Mouse (Mus musculus): ENCODE measurements around the gene Lamp1. TPM values are rescaled to one million over a fixed set of nuclear protein-coding genes. Genes with fewer than 3 reads are reported as not detected.

Lamp1 gene
- polyA plus RNA-seq, 1 experiment from 2014 or later = 324 TPM

DNA sequence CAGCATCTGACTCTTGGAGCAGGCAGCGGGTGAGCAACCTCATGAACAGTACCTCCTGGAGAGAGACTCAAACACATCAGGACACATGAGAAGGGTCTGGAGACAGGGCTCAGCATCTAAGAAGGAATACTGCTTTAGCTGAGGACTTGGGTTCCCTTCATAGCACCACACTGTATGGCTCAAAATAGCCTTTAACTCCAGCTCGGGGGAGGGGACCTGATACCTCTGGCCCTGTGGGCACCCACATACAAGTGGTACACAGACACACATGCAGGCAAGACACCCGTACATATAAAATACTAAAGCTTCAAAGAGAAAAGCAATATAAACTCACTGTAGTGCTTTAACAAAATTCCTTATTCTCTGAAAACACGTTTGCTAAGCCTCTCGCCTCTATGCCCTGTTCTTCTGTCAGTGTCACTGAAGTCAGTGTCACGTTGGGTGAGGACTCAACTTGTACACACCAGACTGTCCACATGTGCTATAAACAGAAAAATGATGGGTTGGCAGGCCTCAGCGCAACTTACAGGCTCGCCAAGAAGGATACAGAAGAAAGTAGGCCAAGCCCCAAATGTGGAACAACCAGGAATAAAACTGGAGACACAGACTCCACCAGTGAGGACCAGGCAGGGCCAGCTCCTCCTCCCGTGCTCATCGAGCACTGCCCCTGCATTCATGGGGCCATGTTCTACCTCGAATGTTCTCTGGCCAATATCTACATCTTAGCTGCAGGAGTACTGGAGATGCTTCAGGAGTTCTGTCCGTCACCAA is 2.4 kb upstream of the Lamp1 start:
- WGBS = 70% methylated on average over 12 of the region's 12 CpGs
- ATAC-seq (ENCODE audit: low read depth) = no peak

DNA sequence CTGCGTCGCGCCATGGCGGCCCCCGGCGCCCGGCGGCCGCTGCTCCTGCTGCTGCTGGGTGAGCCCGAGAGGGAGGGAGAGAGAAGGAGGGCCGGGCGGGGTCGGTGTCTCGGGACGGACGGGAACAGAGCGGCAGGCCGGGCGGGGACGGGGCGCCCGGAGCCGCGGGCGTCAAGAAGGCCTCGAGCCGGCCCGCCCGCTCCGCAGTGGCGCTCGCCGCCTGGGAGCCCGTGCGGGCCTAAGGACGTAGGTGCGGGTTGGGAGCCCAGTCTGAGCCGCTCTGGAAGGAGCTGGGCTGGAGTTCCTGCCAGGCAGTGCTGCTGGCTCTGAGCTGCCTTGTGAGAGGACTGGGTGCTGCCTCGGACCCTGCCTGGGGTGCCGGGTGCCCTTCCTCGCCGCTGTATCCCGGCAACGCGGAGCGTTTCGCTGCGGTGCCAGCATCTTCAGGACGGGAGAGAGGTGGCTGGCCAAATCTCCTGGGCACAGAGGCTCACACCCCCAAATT is 468 bp downstream of the Lamp1 start:
- peak; percentile 65 for ATAC-seq (ENCODE audit: low read depth)

More for the DNA sequence above, 2.4 kb upstream of the Lamp1 start:
- Histone ChIP-seq H3K4me1 (replicated peaks; ENCODE audit: control insufficient read depth, insufficient read depth, low read length) (peaks cover 7% of the 10 kb centered on the region), H3K4me2 (ENCODE audit: low read depth, low read length) (no peak overlapping the region), H3K4me3 (ENCODE audit: low read length) (no peak overlapping the region), H3K9ac (ENCODE audit: low read length) (no peak overlapping the region), H3K36me3 (ENCODE audit: control insufficient read depth, insufficient read depth, low read length) (no peaks in the 10 kb centered on the region), H3K27ac (ENCODE audit: low read length) (no peak overlapping the region), H3K27me3 (ENCODE audit: control insufficient read depth, insufficient read depth, low read depth, low read length) (no peaks in the 10 kb centered on the region), H3K9me3 (ENCODE audit: control insufficient read depth, low read length) (no peaks in the 10 kb centered on the region)

DNA sequence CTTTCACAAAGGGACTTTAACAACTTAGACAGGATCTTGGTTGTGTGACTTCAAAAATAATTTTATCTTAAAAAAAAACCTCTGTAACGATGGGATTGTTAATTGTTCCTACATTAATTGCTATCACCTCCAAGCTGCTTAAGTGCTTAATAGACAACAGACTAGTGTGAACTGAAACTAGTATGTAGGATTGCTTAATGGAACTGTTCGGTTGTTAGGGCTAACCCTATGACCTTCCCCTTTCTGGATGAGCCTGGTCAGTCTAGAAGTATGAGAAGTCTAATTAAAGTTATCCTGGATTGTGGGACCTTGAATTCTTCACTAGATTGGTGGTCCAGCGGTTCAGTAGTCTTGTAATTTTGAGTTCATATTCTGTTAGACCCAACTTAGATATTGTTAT is 1.7 kb downstream of the Lamp1 start:
- H3K36me3 ChIP-seq (ENCODE audit: control insufficient read depth, insufficient read depth, low read length) = no peaks in the 10 kb centered on the region
- no peak overlapping the region for H3K4me3 ChIP-seq (ENCODE audit: low read length)
- no peaks in the 10 kb centered on the region for H3K27me3 ChIP-seq (ENCODE audit: control insufficient read depth, insufficient read depth, low read depth, low read length)
- H3K9me3 ChIP-seq (ENCODE audit: control insufficient read depth, low read length) = no peaks in the 10 kb centered on the region
- H3K4me1 ChIP-seq (replicated peaks; ENCODE audit: control insufficient read depth, insufficient read depth, low read length) = peaks cover 10% of the 10 kb centered on the region
- WGBS = 80% methylated on average over 3 of the region's 3 CpGs
- H3K4me2 ChIP-seq (ENCODE audit: low read depth, low read length) = no peak overlapping the region; the same call in 1 of the 2 replicates
- no peak overlapping the region for H3K27ac ChIP-seq (ENCODE audit: low read length)
- no peak for ATAC-seq (ENCODE audit: low read depth)
- H3K9ac ChIP-seq (ENCODE audit: low read length) = peak overlapping the region; percentile 90

More for the DNA sequence above, 468 bp downstream of the Lamp1 start:
- peaks cover 10% of the 10 kb centered on the region for H3K4me1 ChIP-seq (replicated peaks; ENCODE audit: control insufficient read depth, insufficient read depth, low read length)
- H3K4me2 ChIP-seq (ENCODE audit: low read depth, low read length) = peak overlapping the region; percentile 82
- H3K27me3 ChIP-seq (ENCODE audit: control insufficient read depth, insufficient read depth, low read depth, low read length) = no peaks in the 10 kb centered on the region
- H3K9ac ChIP-seq (ENCODE audit: low read length) = peak overlapping the region; percentile 90
- peak overlapping the region; percentile 73 for H3K4me3 ChIP-seq (ENCODE audit: low read length)
- H3K36me3 ChIP-seq (ENCODE audit: control insufficient read depth, insufficient read depth, low read length) = no peaks in the 10 kb centered on the region
- WGBS = 2% methylated on average over 34 of the region's 49 CpGs
- H3K27ac ChIP-seq (ENCODE audit: low read length) = no peak overlapping the region; the same call in 1 of the 2 replicates
- H3K9me3 ChIP-seq (ENCODE audit: control insufficient read depth, low read length) = no peaks in the 10 kb centered on the region

DNA sequence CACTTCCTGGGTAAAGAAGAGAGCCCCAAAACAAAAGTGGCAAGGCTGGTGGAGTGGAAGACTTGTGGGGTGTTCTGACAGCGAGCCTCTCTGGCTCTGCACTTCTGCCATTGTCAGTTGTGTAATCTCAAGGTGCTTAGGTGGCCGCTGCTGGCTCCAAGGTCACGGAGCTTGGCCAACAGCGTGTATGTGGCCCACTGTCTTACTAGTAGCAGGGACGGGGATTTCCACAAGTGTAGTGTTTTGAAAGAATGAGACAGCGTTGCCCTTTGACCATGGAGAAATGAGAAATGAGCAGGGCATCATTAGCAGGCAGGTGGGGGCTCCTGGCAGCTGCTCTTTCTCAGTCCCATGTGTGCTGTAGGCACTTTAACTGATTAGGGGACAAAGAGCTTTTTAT is 3.1 kb downstream of the Lamp1 start:
- Histone ChIP-seq H3K27ac (ENCODE audit: low read length) (no peak overlapping the region), H3K27me3 (ENCODE audit: control insufficient read depth, insufficient read depth, low read depth, low read length) (no peaks in the 10 kb centered on the region), H3K36me3 (ENCODE audit: control insufficient read depth, insufficient read depth, low read length) (no peaks in the 10 kb centered on the region; the same call in 1 of the 2 replicates), H3K9me3 (ENCODE audit: control insufficient read depth, low read length) (no peaks in the 10 kb centered on the region), H3K4me2 (ENCODE audit: low read depth, low read length) (no peak overlapping the region), H3K4me3 (ENCODE audit: low read length) (no peak overlapping the region), H3K9ac (ENCODE audit: low read length) (no peak overlapping the region), H3K4me1 (replicated peaks; ENCODE audit: control insufficient read depth, insufficient read depth, low read length) (peaks cover 10% of the 10 kb centered on the region)
- no peak for ATAC-seq (ENCODE audit: low read depth)
- 74% methylated on average over 6 of the region's 6 CpGs for WGBS

DNA sequence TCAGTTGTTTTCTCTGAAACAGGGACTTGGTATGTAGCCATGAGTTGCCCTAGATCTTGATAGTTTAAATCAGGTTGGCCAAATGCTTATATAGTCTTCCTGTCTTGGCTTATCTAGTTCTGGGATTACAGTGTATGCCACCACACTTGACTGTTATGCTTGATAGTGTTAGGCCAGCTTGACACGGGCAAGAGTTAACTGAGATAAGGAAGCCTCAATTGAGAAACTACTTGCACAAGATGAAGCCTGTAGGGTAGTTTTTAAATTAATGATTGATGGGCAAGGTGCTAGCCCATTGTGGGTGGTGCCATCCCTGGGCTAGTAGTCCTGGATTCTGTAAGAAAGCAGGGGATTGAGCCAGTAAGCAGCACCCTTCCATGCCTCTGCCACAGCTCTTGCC is 4.6 kb downstream of the Lamp1 start:
- Histone ChIP-seq H3K9me3 (ENCODE audit: control insufficient read depth, low read length) (no peaks in the 10 kb centered on the region), H3K36me3 (ENCODE audit: control insufficient read depth, insufficient read depth, low read length) (peaks cover 11% of the 10 kb centered on the region), H3K27ac (ENCODE audit: low read length) (no peak overlapping the region), H3K4me3 (ENCODE audit: low read length) (no peak overlapping the region), H3K9ac (ENCODE audit: low read length) (no peak overlapping the region), H3K4me2 (ENCODE audit: low read depth, low read length) (no peak overlapping the region), H3K4me1 (replicated peaks; ENCODE audit: control insufficient read depth, insufficient read depth, low read length) (peaks cover 10% of the 10 kb centered on the region), H3K27me3 (ENCODE audit: control insufficient read depth, insufficient read depth, low read depth, low read length) (no peaks in the 10 kb centered on the region)
- 70% methylated on average over 1 of the region's 1 CpGs for WGBS
- ATAC-seq (ENCODE audit: low read depth) = no peak

DNA sequence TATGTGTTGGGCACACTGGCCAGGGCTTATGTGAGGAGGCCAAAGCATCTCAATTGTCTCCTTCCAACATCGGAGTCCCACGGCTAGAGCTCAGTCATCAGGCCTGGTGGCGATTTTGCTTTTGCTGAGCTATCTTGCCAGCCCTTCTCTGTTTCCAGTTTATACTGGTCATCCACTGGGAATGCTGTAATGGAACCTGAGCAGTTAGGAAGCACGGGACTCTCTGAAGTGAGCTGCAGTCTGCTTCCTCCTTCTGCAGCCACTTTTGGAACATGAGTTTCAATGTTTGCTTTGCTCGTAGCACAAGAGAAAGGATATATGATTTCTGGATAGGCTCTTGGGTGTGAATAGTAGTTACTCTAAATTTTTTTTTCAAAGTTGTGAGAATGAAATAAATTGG is 5.4 kb downstream of the Lamp1 start:
- H3K4me2 ChIP-seq (ENCODE audit: low read depth, low read length) = no peak overlapping the region
- no peaks in the 10 kb centered on the region for H3K9me3 ChIP-seq (ENCODE audit: control insufficient read depth, low read length)
- no peaks in the 10 kb centered on the region for H3K27me3 ChIP-seq (ENCODE audit: control insufficient read depth, insufficient read depth, low read depth, low read length)
- ATAC-seq (ENCODE audit: low read depth) = no peak
- peaks cover 10% of the 10 kb centered on the region for H3K4me1 ChIP-seq (replicated peaks; ENCODE audit: control insufficient read depth, insufficient read depth, low read length)
- H3K27ac ChIP-seq (ENCODE audit: low read length) = no peak overlapping the region
- WGBS = 77% methylated on average over 5 of the region's 5 CpGs
- no peak overlapping the region for H3K9ac ChIP-seq (ENCODE audit: low read length)
- no peak overlapping the region for H3K4me3 ChIP-seq (ENCODE audit: low read length)
- H3K36me3 ChIP-seq (ENCODE audit: control insufficient read depth, insufficient read depth, low read length) = peaks cover 13% of the 10 kb centered on the region

DNA sequence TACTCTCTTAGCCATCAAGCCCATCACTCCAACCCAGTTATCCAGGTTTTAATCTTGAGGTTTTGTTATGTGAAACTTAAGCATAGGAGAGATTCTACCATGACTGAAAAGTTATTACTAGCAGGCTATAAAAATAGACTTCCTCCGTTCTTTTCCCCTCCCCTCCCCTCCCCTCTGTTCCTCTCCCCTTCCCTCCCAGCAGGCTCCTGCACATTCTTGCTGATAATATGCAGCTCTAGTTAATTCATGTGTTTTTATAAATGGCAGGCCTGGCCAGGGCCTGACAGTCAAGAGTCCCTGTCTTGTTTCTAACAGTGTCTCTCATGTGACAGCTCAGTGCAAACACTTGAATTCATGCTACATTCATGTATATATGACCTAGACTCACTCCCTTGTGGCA is 11.5 kb downstream of the Lamp1 start:
- Histone ChIP-seq H3K4me1 (replicated peaks; ENCODE audit: control insufficient read depth, insufficient read depth, low read length) (no peaks in the 10 kb centered on the region), H3K9ac (ENCODE audit: low read length) (no peak overlapping the region), H3K27me3 (ENCODE audit: control insufficient read depth, insufficient read depth, low read depth, low read length) (no peaks in the 10 kb centered on the region), H3K36me3 (ENCODE audit: control insufficient read depth, insufficient read depth, low read length) (peaks cover 35% of the 10 kb centered on the region), H3K4me2 (ENCODE audit: low read depth, low read length) (no peak overlapping the region), H3K27ac (ENCODE audit: low read length) (no peak overlapping the region), H3K9me3 (ENCODE audit: control insufficient read depth, low read length) (no peaks in the 10 kb centered on the region), H3K4me3 (ENCODE audit: low read length) (no peak overlapping the region)
- no peak for ATAC-seq (ENCODE audit: low read depth)
- WGBS = 50% methylated on average over 1 of the region's 1 CpGs

DNA sequence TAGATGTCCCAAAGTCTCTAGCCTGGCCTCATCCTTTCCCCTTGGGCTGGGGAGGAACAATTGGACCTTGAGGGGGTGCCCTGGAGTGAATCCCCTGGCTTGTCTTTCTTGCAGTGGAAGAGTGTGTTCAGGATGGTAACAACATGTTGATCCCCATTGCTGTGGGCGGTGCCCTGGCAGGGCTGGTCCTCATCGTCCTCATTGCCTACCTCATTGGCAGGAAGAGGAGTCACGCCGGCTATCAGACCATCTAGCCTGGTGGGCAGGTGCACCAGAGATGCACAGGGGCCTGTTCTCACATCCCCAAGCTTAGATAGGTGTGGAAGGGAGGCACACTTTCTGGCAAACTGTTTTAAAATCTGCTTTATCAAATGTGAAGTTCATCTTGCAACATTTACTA is 15.3 kb downstream of the Lamp1 start:
- H3K4me2 ChIP-seq (ENCODE audit: low read depth, low read length) = no peak overlapping the region
- WGBS = 90% methylated on average over 4 of the region's 4 CpGs
- H3K4me1 ChIP-seq (replicated peaks; ENCODE audit: control insufficient read depth, insufficient read depth, low read length) = no peaks in the 10 kb centered on the region
- no peaks in the 10 kb centered on the region for H3K9me3 ChIP-seq (ENCODE audit: control insufficient read depth, low read length)
- no peak overlapping the region for H3K27ac ChIP-seq (ENCODE audit: low read length)
- H3K36me3 ChIP-seq (ENCODE audit: control insufficient read depth, insufficient read depth, low read length) = peaks cover 31% of the 10 kb centered on the region
- no peak overlapping the region for H3K4me3 ChIP-seq (ENCODE audit: low read length)
- H3K9ac ChIP-seq (ENCODE audit: low read length) = no peak overlapping the region
- ATAC-seq (ENCODE audit: low read depth) = no peak
- no peaks in the 10 kb centered on the region for H3K27me3 ChIP-seq (ENCODE audit: control insufficient read depth, insufficient read depth, low read depth, low read length)

DNA sequence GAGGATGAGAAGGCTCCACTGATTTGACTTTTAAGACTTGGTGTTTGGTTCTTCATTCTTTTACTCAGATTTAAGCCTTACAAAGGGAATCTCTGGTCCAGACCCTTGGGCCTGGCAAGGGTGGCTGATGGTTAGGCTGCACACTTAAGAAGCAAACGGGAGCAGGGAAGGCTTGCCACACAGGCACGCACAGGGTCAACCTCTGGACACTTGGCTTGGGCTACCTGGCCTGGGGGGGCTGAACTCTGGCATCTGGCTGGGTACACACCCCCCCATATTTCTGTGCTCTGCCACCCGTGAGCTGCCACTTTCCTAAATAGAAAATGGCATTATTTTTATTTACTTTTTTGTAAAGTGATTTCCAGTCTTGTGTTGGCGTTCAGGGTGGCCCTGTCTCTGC is 15.8 kb downstream of the Lamp1 start:
- no peak for ATAC-seq (ENCODE audit: low read depth)
- 83% methylated on average over 4 of the region's 4 CpGs for WGBS
- H3K27ac ChIP-seq (ENCODE audit: low read length) = no peak overlapping the region
- H3K4me2 ChIP-seq (ENCODE audit: low read depth, low read length) = no peak overlapping the region
- H3K4me1 ChIP-seq (replicated peaks; ENCODE audit: control insufficient read depth, insufficient read depth, low read length) = no peaks in the 10 kb centered on the region
- peaks cover 31% of the 10 kb centered on the region for H3K36me3 ChIP-seq (ENCODE audit: control insufficient read depth, insufficient read depth, low read length)
- H3K27me3 ChIP-seq (ENCODE audit: control insufficient read depth, insufficient read depth, low read depth, low read length) = no peaks in the 10 kb centered on the region
- no peak overlapping the region for H3K9ac ChIP-seq (ENCODE audit: low read length)
- no peak overlapping the region for H3K4me3 ChIP-seq (ENCODE audit: low read length)
- H3K9me3 ChIP-seq (ENCODE audit: control insufficient read depth, low read length) = no peaks in the 10 kb centered on the region
